Mouse (Mus musculus): Measurements from ENCODE around the gene Ccdc36. TPM values are rescaled to one million over a fixed set of nuclear protein-coding genes. Genes with fewer than 3 reads are reported as not detected.
A peak's percentile ranks its signal among the peaks of the same experiment; 100 is the strongest.

Ccdc36 gene
- polyA plus RNA-seq (2012): not detected in 2 replicates

DNA sequence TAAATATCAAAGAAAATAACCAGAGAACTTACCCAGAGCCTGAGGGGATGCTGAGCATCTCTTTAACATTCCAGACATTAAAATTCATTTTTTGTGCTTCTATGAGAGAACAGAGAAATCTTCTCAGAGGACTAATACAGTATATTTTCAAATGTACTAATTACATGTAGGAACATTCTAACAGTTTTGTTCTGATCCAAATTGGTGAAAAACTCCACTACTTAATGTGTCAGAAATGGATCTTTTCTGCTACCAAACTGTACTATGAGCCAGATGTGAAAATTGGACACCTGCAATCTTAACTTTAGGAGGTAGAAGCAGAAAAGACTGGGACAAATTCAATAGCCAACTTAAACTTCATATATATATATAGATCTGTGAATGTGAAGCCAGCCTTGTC lies at the start of gene Ccdc36:
Gene Ccdc36 (minus strand): TSS at position 101 of the 400 bp plus-strand sequence.
- Histone ChIP-seq H3K27me3 (ENCODE audit: control insufficient read depth) (no peaks in the 10 kb centered on the region), H3K4me3 (replicated peaks) (no peak within 1 kb of the TSS), H3K36me3 (ENCODE audit: control insufficient read depth) (no peaks in the 10 kb centered on the region), H3K9me3 (ENCODE audit: control insufficient read depth, low read length) (no peaks in the 10 kb centered on the region), H3K4me1 (ENCODE audit: control insufficient read depth) (peaks cover 7% of the 10 kb centered on the region)
- TF ChIP-seq TAL1 (IDR thresholded peaks at IDR 0.05; ENCODE audit: low read length): no peak
- no peak for TF ChIP-seq GATA1 (IDR thresholded peaks at IDR 0.05; ENCODE audit: low read length)

DNA sequence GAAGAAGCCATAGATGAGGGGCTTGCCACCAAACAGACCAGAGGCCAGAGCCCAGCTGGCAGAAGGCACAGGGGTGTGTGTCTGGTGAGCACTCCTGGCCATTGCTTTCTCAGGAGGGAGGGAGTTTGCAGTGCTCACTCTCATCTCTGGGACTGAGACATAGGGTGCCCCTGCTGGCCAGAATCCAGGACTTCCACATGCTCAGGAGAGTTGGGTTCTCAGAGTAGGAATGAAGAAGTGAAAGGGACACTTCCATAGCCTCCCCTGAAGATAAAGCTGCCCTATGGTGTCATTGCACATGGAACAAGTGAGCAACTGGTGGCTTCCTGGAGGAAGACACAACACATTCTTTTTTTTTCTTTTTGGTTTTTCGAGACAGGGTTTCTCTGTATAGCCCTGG lies 46.2 kb upstream of the Ccdc36 start:
- H3K36me3 ChIP-seq (ENCODE audit: control insufficient read depth): no peaks in the 10 kb centered on the region
- peaks cover 21% of the 10 kb centered on the region for H3K27me3 ChIP-seq (ENCODE audit: control insufficient read depth)

DNA sequence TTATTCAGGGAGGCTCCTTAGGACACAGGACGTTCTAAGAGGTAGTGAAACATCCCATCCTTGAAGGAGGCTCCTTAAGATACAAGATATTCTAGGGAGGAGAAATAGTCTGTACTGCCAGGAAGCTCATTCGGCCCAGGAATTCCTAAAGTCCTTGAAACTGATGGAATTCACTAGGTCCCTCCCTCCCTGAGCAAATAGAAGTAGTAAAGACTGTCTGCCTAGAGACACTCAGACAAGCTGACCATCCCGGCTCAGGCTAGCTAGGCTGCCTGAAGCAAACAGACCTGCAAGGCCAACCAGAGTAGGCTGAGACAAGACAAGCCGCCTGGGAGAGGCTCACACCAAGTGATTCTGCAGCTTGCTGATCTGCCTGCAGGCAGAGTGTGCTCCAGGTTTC lies 41.6 kb upstream of the Ccdc36 start:
- Histone ChIP-seq H3K4me1 (ENCODE audit: control insufficient read depth) (no peaks in the 10 kb centered on the region), H3K36me3 (ENCODE audit: control insufficient read depth) (peaks cover 15% of the 10 kb centered on the region), H3K9me3 (ENCODE audit: control insufficient read depth, low read length) (no peaks in the 10 kb centered on the region), H3K27me3 (ENCODE audit: control insufficient read depth) (0 out of 2 replicates have a peak, but pooled peaks cover 2% of the 10 kb centered on the region), H3K4me3 (replicated peaks) (no peak overlapping the region)
- TF ChIP-seq GATA1 (IDR thresholded peaks at IDR 0.05; ENCODE audit: low read length): no peak

More for the DNA sequence above, 46.2 kb upstream of the Ccdc36 start:
- Histone ChIP-seq H3K9me3 (ENCODE audit: control insufficient read depth, low read length) (no peaks in the 10 kb centered on the region), H3K4me1 (ENCODE audit: control insufficient read depth) (peaks cover 7% of the 10 kb centered on the region), H3K4me3 (replicated peaks) (no peak overlapping the region)
- TF ChIP-seq GATA1 (IDR thresholded peaks at IDR 0.05; ENCODE audit: low read length): no peak
- no peak for TF ChIP-seq TAL1 (IDR thresholded peaks at IDR 0.05; ENCODE audit: low read length)

- H3K4me1 ChIP-seq (ENCODE audit: control insufficient read depth): no peaks in the 10 kb centered on the region
- no peak overlapping the region for H3K4me3 ChIP-seq (replicated peaks)
- TF ChIP-seq GATA1 (IDR thresholded peaks at IDR 0.05; ENCODE audit: low read length) (no peak), TAL1 (IDR thresholded peaks at IDR 0.05; ENCODE audit: low read length) (no peak)
- H3K27me3 ChIP-seq (ENCODE audit: control insufficient read depth): 0 out of 2 replicates have a peak, but pooled peaks cover 2% of the 10 kb centered on the region
- H3K36me3 ChIP-seq (ENCODE audit: control insufficient read depth): peaks cover 19% of the 10 kb centered on the region
- H3K9me3 ChIP-seq (ENCODE audit: control insufficient read depth, low read length): no peaks in the 10 kb centered on the region
These were observed 41.1 kb upstream of the Ccdc36 start for GRCm38 (mm10) chr9:108469430-108469829.

- Histone ChIP-seq H3K9me3 (ENCODE audit: control insufficient read depth, low read length) (no peaks in the 10 kb centered on the region), H3K4me3 (replicated peaks) (no peak overlapping the region), H3K36me3 (ENCODE audit: control insufficient read depth) (peaks cover 45% of the 10 kb centered on the region), H3K4me1 (ENCODE audit: control insufficient read depth) (peaks cover 13% of the 10 kb centered on the region), H3K27me3 (ENCODE audit: control insufficient read depth) (no peaks in the 10 kb centered on the region)
- TF ChIP-seq TAL1 (IDR thresholded peaks at IDR 0.05; ENCODE audit: low read length) (no peak), GATA1 (IDR thresholded peaks at IDR 0.05; ENCODE audit: low read length) (no peak)
These were observed 37.9 kb upstream of the Ccdc36 start for GRCm38 (mm10) chr9:108466219-108466618.

GRCm38 (mm10) chr9:108463713-108464112 lies 35.4 kb upstream of the Ccdc36 start:
- Histone ChIP-seq H3K36me3 (ENCODE audit: control insufficient read depth) (peaks cover 45% of the 10 kb centered on the region), H3K9me3 (ENCODE audit: control insufficient read depth, low read length) (peaks cover 6% of the 10 kb centered on the region; the same call in 1 of the 2 replicates), H3K4me1 (ENCODE audit: control insufficient read depth) (peaks cover 29% of the 10 kb centered on the region), H3K4me3 (replicated peaks) (no peak overlapping the region), H3K27me3 (ENCODE audit: control insufficient read depth) (no peaks in the 10 kb centered on the region)
- TF ChIP-seq TAL1 (IDR thresholded peaks at IDR 0.05; ENCODE audit: low read length) (no peak), GATA1 (IDR thresholded peaks at IDR 0.05; ENCODE audit: low read length) (no peak)

GRCm38 (mm10) chr9:108462192-108462591 lies 33.9 kb upstream of the Ccdc36 start:
- TF ChIP-seq TAL1 (IDR thresholded peaks at IDR 0.05; ENCODE audit: low read length) (no peak), GATA1 (IDR thresholded peaks at IDR 0.05; ENCODE audit: low read length) (no peak)
- Histone ChIP-seq H3K9me3 (ENCODE audit: control insufficient read depth, low read length) (peaks cover 6% of the 10 kb centered on the region; the same call in 1 of the 2 replicates), H3K4me1 (ENCODE audit: control insufficient read depth) (peaks cover 32% of the 10 kb centered on the region), H3K36me3 (ENCODE audit: control insufficient read depth) (peaks cover 45% of the 10 kb centered on the region), H3K27me3 (ENCODE audit: control insufficient read depth) (no peaks in the 10 kb centered on the region), H3K4me3 (replicated peaks) (no peak overlapping the region)

GRCm38 (mm10) chr9:108461675-108462074 lies 33.4 kb upstream of the Ccdc36 start:
- Histone ChIP-seq H3K4me3 (replicated peaks) (peak overlapping the region; percentile 82), H3K27me3 (ENCODE audit: control insufficient read depth) (no peaks in the 10 kb centered on the region), H3K9me3 (ENCODE audit: control insufficient read depth, low read length) (peaks cover 6% of the 10 kb centered on the region; the same call in 1 of the 2 replicates), H3K4me1 (ENCODE audit: control insufficient read depth) (peaks cover 32% of the 10 kb centered on the region), H3K36me3 (ENCODE audit: control insufficient read depth) (peaks cover 45% of the 10 kb centered on the region)
- TF ChIP-seq TAL1 (IDR thresholded peaks at IDR 0.05; ENCODE audit: low read length): no peak
- TF ChIP-seq GATA1 (IDR thresholded peaks at IDR 0.05; ENCODE audit: low read length): no peak

- TF ChIP-seq TAL1 (IDR thresholded peaks at IDR 0.05; ENCODE audit: low read length) (no peak), GATA1 (IDR thresholded peaks at IDR 0.05; ENCODE audit: low read length) (no peak)
- H3K36me3 ChIP-seq (ENCODE audit: control insufficient read depth): peaks cover 43% of the 10 kb centered on the region
These were observed 32.9 kb upstream of the Ccdc36 start, which contains the start of gene Klhdc8b for GRCm38 (mm10) chr9:108461181-108461631. TSS of gene Klhdc8b (minus strand) at chr9:108461581.

More at GRCm38 (mm10) chr9:108461181-108461631, 32.9 kb upstream of the Ccdc36 start, which contains the start of gene Klhdc8b:
- H3K27me3 ChIP-seq (ENCODE audit: control insufficient read depth): no peaks in the 10 kb centered on the region
- peak within 1 kb of the TSS; percentile 82 for H3K4me3 ChIP-seq (replicated peaks)
- H3K4me1 ChIP-seq (ENCODE audit: control insufficient read depth): peaks cover 35% of the 10 kb centered on the region
- peaks cover 6% of the 10 kb centered on the region; the same call in 1 of the 2 replicates for H3K9me3 ChIP-seq (ENCODE audit: control insufficient read depth, low read length)
